Mouse (Mus musculus) liver, embryonic 14.5 days (tissue): ENCODE results near the gene Grip2. TPM values are rescaled to one million over a fixed set of nuclear protein-coding genes. Genes with fewer than 3 reads are reported as not detected.
A peak's percentile ranks its signal among the peaks of the same experiment; 100 is the strongest.

Source experiments
- ATAC-seq: fragments of 200-750 bp; cut with Nextera tagmentation; 2 replicates; pipeline ENCODE4 v1.8.0; 2017; ENCODE audit warnings: moderate number of reproducible peaks, mild to moderate bottlenecking, moderate library complexity; ENCODE audit not compliant: insufficient read depth
- DNase-seq, 3 experiments: peaks; one replicate each; pipeline ENCODE4 v3.0.0-alpha.2; 2012 to 2013; ENCODE audit warnings: low read depth in 3 of 3, low spot score in 3 of 3
- H3K27ac ChIP-seq: fragments of 300-500 bp; sonication (generic); 2 replicates; pipeline ENCODE4 v1.5.1; 2014; ENCODE audit warnings: moderate library complexity, mild to moderate bottlenecking, control low read depth, inconsistent platforms
- H3K27me3 ChIP-seq: fragments of 300-500 bp; sonication (generic); 2 replicates; pipeline ENCODE4 v1.6.1; 2014; ENCODE audit warnings: mild to moderate bottlenecking, low read length, moderate library complexity; ENCODE audit not compliant: control insufficient read depth, insufficient read depth
- H3K36me3 ChIP-seq: fragments of 300-500 bp; sonication (generic); replicated peaks from 2 replicates; pipeline ENCODE4 v1.6.1; 2014; ENCODE audit warnings: low read depth; ENCODE audit not compliant: control insufficient read depth, insufficient read depth
- H3K4me1 ChIP-seq, 2 experiments: fragments of 200-500 bp in 1 of 2; fragments of 300-500 bp in 1 of 2; sonication (generic) in 1 of 2; replicated peaks; 2 replicates each; pipeline ENCODE4 v1.6.1; 2012 to 2014; ENCODE audit warnings: antibody characterized with exemption in 1 of 2, inconsistent platforms in 1 of 2, low read length in 1 of 2; ENCODE audit not compliant: control insufficient read depth in 2 of 2, insufficient read depth in 2 of 2
- H3K4me2 ChIP-seq: fragments of 300-500 bp; sonication (generic); 2 replicates; pipeline ENCODE4 v1.6.1; 2014; ENCODE audit warnings: low read depth, mild to moderate bottlenecking, control low read depth, moderate library complexity
- H3K4me3 ChIP-seq, 2 experiments: fragments of 200-500 bp in 1 of 2; fragments of 300-500 bp in 1 of 2; sonication (generic) in 1 of 2; 2 replicates each; pipeline ENCODE4 v1.5.1; 2012 to 2014; ENCODE audit warnings: low read depth in 2 of 2, low read length in 2 of 2, mild to moderate bottlenecking in 2 of 2, control low read depth in 1 of 2, inconsistent platforms in 1 of 2, moderate library complexity in 1 of 2; ENCODE audit not compliant: insufficient read depth in 1 of 2
- H3K9ac ChIP-seq: fragments of 300-500 bp; sonication (generic); replicated peaks from 2 replicates; pipeline ENCODE4 v1.6.1; 2014; ENCODE audit warnings: mild to moderate bottlenecking, control low read depth, moderate library complexity
- H3K9me3 ChIP-seq: fragments of 300-500 bp; sonication (generic); 2 replicates; pipeline ENCODE4 v1.6.1; 2016; ENCODE audit warnings: low read length, mixed read lengths; ENCODE audit not compliant: control insufficient read depth
- CTCF ChIP-seq: IDR thresholded peaks from 2 replicates; pipeline ENCODE4 v1.5.1; 2016; ENCODE audit warnings: antibody characterized with exemption, low read depth, control low read depth
- EP300 ChIP-seq: IDR thresholded peaks from 2 replicates; pipeline ENCODE4 v1.6.1; 2016; ENCODE audit warnings: antibody characterized with exemption, low read depth
- WGBS: fragments of 180-500 bp; shearing (Covaris S2); extraction: QIAGEN DNeasy Blood & Tissue Kit; methylation state at CpG from one replicate; pipeline ENCODE4 v1.1.7; 2014; ENCODE audit not compliant: insufficient replicate concordance; 5-methylcytosine and 5-hydroxymethylcytosine counted together
- polyA plus RNA-seq, 2 experiments: library from polyadenylated mRNA; depleted of rRNA in 1 of 2; stranded (reverse) in 1 of 2; unstranded in 1 of 2; fragments of >200 nt; fragmentation: Nextera tagmentation in 1 of 2; extraction: Ambion mirVana in 1 of 2; gene quantifications; 2 replicates each; pipeline versions ENCODE4 v1.2.1 to v1.2.3; 2012 to 2014

Gene Grip2
- polyA plus RNA-seq, 2 experiments: 0.01 TPM; not detected in 1

DNA sequence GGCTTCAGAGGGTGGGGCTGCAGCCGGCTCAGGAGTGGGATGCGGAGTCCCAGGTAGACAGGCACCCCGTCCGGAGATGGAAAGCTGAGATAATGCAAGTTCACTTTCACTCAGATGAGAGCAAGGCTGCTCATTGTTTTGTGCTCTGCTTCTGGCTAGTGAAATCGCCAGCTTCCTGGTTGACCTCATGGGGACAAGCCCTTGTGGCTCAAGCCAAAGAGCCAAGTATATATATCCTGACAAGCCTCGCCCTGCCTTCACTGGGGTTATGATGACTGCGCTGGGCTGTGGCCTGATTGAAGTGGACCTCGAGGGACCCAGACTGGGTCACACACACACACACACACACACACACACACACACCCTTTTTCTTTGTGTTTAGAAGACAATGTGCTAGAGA is 112.0 kb downstream of the Grip2 start:
- WGBS: 76% methylated on average over 8 of the region's 8 CpGs
- no peaks in the 10 kb centered on the region for H3K36me3 ChIP-seq
- no peaks in the 10 kb centered on the region for H3K9me3 ChIP-seq
- no peak for ATAC-seq
- no peak overlapping the region for H3K4me3 ChIP-seq
- no peaks in the 10 kb centered on the region for H3K27me3 ChIP-seq
- no peak overlapping the region for H3K27ac ChIP-seq
- H3K4me2 ChIP-seq: no peak overlapping the region
- no peak overlapping the region for H3K9ac ChIP-seq
- H3K4me1 ChIP-seq: peaks cover 0 to 34% of the 10 kb centered on the region in 2 experiments; a peak in 2 of 4 replicates
- DNase-seq: no peak
- no peak for TF ChIP-seq CTCF

DNA sequence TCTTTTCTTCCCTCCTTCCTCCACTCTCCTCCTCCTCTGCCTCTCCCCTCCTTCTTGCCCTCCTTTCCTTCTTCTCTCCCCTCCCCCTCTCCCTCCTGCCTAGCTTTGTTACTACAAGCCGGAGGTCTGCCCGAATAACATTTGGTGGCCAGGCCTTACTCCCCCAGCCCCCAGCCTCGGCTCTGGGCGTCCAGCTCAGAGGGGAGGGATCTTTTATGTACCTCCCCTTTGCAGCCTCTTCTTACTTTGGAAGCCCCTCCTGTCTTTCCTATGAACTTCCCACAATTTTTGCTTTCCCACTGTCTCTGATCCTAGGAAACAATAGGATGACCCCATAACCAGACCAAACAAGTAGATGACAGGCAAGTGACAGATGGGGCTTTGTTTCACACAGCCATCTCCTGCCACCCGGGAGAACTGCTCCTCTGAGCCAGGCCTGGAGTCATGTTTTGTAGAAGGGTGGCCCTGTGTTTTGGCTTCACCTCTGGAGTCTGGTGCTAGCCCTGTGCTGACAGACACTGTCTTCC is 113.6 kb downstream of the Grip2 start:
- TF ChIP-seq EP300: no peak
- TF ChIP-seq CTCF: no peak
- H3K4me2 ChIP-seq: no peak overlapping the region

DNA sequence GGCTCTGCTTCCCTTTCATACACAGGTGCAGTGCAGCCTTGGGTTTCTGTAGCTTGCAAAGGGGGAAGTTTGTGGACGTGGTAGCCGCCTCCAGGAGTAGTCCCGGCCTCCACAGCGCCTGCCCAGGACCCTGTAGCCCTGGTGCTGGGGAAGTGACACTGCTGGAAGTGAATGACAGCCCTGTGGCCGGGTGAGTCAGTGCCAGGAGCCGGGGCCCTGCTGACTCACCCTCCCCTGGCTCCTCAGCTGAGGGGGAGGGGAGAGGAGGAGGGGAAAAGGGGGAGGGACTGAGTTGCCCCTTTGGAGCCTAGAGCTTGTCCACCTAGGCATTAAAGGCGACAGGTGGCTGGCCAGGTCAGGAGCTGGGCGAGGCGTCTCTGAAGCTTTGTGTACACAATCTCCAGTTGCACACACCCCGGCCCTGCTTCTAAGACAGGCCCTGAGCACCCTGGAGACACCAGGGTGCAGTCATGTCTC is 114.2 kb downstream of the Grip2 start:
- ATAC-seq: peak; percentile 72
- no peaks in the 10 kb centered on the region for H3K9me3 ChIP-seq
- DNase-seq: peak in 1 of 3 experiments; percentile 39
- H3K9ac ChIP-seq: no peak overlapping the region
- TF ChIP-seq CTCF (no peak), EP300 (no peak)
- H3K27ac ChIP-seq: no peak overlapping the region; the same call in 1 of the 2 replicates
- 17% methylated on average over 10 of the region's 10 CpGs for WGBS
- H3K4me2 ChIP-seq: no peak overlapping the region
- H3K4me3 ChIP-seq: no peak overlapping the region
- H3K4me1 ChIP-seq: peaks cover 0 to 25% of the 10 kb centered on the region in 2 experiments; a peak in 2 of 4 replicates
- no peaks in the 10 kb centered on the region for H3K36me3 ChIP-seq
- H3K27me3 ChIP-seq: no peaks in the 10 kb centered on the region

More for the DNA sequence above, 113.6 kb downstream of the Grip2 start:
- Histone ChIP-seq H3K4me1 (peaks cover 0 to 29% of the 10 kb centered on the region in 2 experiments; a peak in 2 of 4 replicates), H3K9me3 (no peaks in the 10 kb centered on the region), H3K9ac (no peak overlapping the region), H3K27me3 (no peaks in the 10 kb centered on the region), H3K4me3 (no peak overlapping the region), H3K36me3 (no peaks in the 10 kb centered on the region), H3K27ac (no peak overlapping the region)
- ATAC-seq: peak; percentile 9; the same call in 1 of the 2 replicates
- DNase-seq: no peak
- 29% methylated on average over 5 of the region's 5 CpGs for WGBS

DNA sequence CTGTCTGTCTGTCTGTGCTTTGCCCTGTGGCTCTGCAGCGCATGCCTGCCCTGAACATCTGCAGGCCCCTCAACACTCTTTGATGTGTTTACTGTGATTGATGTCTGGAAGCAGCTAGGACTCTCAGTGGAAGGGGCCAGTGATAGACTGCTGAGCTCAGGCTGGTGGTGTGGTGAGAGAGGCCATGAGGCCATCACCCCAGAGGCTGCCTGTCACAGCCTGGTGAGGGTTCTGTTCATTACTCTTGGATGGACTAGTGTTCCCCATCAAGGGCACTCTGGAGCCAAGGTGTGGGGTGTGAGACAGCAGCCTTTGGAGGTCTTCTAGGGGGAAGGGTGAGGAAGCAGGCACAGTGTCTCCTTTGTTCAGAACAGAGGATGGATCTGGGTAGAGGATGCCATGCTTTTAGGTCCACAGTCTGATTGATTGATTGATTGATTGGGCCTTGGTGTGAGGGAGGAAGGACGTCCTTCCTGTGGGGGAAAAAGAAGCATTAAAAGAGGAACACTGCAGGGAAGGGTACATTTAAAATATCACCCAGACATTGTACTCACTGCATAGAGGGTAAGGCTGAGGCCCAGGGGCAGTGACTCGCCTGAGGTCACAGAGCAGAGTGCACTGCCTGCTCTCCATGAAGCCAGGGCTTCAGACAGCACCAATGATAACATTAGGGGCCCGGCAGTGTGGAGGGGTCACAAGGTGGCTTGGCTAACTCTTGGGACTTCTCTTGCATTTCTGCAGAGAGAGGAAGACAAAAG is 114.8 kb downstream of the Grip2 start:
- no peaks in the 10 kb centered on the region for H3K9me3 ChIP-seq
- H3K4me1 ChIP-seq: peaks cover 0 to 25% of the 10 kb centered on the region in 2 experiments; a peak in 2 of 4 replicates
- peak; percentile 48; the same call in 1 of the 2 replicates for ATAC-seq
- H3K9ac ChIP-seq: no peak overlapping the region
- TF ChIP-seq EP300 (no peak), CTCF (no peak)
- no peak overlapping the region; the same call in 1 of the 2 replicates for H3K27ac ChIP-seq
- DNase-seq: no peak
- H3K27me3 ChIP-seq: no peaks in the 10 kb centered on the region
- no peaks in the 10 kb centered on the region for H3K36me3 ChIP-seq
- WGBS: 21% methylated on average over 4 of the region's 4 CpGs
- H3K4me3 ChIP-seq: no peak overlapping the region
- no peak overlapping the region for H3K4me2 ChIP-seq

Other genes with a start within 250 kb of the Grip2 start
- gene Slc6a6, start 143.2 kb downstream of the Grip2 start, polyA plus RNA-seq (2012; rRNA removed): 8.0 and 9.0 TPM in 2 replicates
- 7.5 and 11.4 TPM in 2 replicates for gene Slc6a6, start 143.2 kb downstream of the Grip2 start, polyA plus RNA-seq (2014; fragmentation: Nextera tagmentation; extraction: Ambion mirVana)
- 3.6 and 6.8 TPM in 2 replicates for gene Ccdc174, start 50.8 kb upstream of the Grip2 start, polyA plus RNA-seq (2012; rRNA removed)
- 10.9 and 13.9 TPM in 2 replicates for gene Ccdc174, start 50.8 kb upstream of the Grip2 start, polyA plus RNA-seq (2014; fragmentation: Nextera tagmentation; extraction: Ambion mirVana)
- gene 4930590J08Rik, start 75.6 kb upstream of the Grip2 start, polyA plus RNA-seq (2012; rRNA removed): 0.06 and 0.17 TPM in 2 replicates
- gene 4930590J08Rik, start 75.6 kb upstream of the Grip2 start, polyA plus RNA-seq (2014; fragmentation: Nextera tagmentation; extraction: Ambion mirVana): 0.11 TPM in 1 of 2 replicates, not detected in the other
- gene Fgd5, start 151.6 kb upstream of the Grip2 start, polyA plus RNA-seq (2012; rRNA removed): 1.6 and 1.7 TPM in 2 replicates
- 1.5 and 1.6 TPM in 2 replicates for gene Fgd5, start 151.6 kb upstream of the Grip2 start, polyA plus RNA-seq (2014; fragmentation: Nextera tagmentation; extraction: Ambion mirVana)